Mouse (Mus musculus) ES-Bruce4 (cell line): ENCODE measurements around the gene Def6.

ENCODE experiments used
- CTCF ChIP-seq: IDR thresholded peaks from one replicate; pipeline ENCODE4 v1.8.1; 2011; ENCODE audit warnings: low read depth, low read length
- EP300 ChIP-seq: IDR thresholded peaks from 2 replicates; pipeline ENCODE4 v1.6.1; 2011; ENCODE audit warnings: low read depth, low read length; ENCODE audit not compliant: insufficient read depth

DNA sequence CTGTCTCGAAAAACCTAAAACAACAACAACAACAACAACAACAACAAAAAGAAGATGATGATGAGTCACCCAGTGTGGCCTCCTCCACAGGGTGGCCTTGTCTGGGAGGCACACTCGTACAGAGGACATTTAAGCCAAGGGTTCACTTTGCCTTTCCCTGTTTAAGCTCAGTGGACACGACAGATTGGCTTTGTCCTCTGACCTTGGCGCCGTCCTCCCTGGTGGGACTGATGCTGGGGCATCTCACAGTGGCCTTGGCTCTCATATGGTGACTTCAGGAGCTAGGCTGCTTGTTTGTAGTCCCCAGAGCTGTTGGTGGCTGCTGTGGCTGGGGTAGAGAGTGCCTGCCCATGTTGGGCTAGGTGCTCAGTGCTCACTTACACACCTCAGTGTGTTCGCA, 36.6 kb downstream of the Def6 start:
- no peak for TF ChIP-seq CTCF
- no peak for TF ChIP-seq EP300
